Mouse (Mus musculus): Measurements from ENCODE around the gene Tra2a. TPM values are rescaled to one million over a fixed set of nuclear protein-coding genes. Genes with fewer than 3 reads are reported as not detected.
A peak's percentile ranks its signal among the peaks of the same experiment; 100 is the strongest.

Gene Tra2a
- polyA plus RNA-seq, 1 experiment from 2014 or later: 128 TPM

- under 1% methylated on average over 66 of the region's 68 CpGs for WGBS
- H3K9ac ChIP-seq: peak within 1 kb of the TSS; percentile 80
- H3K27me3 ChIP-seq (replicated peaks): no peaks in the 10 kb centered on the region
- peaks cover 47% of the 10 kb centered on the region for H3K4me1 ChIP-seq
- peak within 1 kb of the TSS; percentile 93 for H3K27ac ChIP-seq
- H3K4me3 ChIP-seq: peak within 1 kb of the TSS; percentile 79
- peak; percentile 76 for ATAC-seq (replicated peaks)
- H3K4me2 ChIP-seq: peak within 1 kb of the TSS; percentile 90
- no peaks in the 10 kb centered on the region for H3K9me3 ChIP-seq
- H3K36me3 ChIP-seq (replicated peaks): no peaks in the 10 kb centered on the region
These were observed 48.7 kb downstream of the Tra2a start, which contains the start of gene Igf2bp3 for GRCm38 (mm10) chr6:49214928-49215747. Gene Igf2bp3 (minus strand): TSS chr6:49214957.

DNA sequence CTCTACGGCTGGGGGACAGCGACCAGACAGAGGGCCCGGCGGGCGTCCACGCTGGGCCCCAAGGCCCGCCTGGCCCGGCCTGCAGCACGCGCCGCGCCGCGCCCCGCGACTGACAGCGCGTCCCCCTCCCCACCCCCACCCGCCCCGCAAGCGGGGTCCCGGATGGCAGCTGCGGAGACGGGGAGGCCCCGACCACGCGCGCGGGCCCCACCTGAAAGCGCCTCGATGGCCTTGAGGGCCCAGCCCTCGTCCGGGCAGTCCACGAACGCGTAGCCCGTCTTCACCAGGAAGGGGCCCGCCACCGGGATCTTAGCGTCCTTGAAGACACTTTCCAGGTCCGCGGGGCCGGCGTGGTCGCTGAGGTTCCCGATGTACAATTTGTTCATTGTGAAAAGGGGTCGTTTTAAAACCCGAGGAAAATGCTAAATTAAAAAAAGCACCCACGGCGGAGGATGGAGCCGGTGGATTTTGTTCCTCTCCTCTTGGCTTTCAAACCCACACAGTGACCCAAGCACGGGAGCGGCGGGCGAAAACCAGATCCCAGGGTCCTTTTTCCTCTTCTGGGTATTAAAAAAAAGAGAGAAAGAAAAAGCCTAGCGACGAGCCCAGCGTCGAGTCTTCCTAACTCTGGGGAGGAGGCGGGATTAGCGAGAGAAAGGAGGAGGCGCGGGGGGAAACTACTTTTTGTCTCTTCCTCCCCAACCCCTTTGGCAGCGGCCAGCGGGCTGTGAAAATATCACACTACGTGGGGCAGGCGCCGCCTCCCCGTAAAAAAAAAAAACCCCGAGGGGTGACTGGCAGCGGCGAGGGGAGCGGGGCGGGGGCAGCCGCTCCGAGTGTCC, 49.5 kb downstream of the Tra2a start:
- ATAC-seq (replicated peaks): peak; percentile 21; the same call in 1 of the 2 replicates
- WGBS: under 1% methylated on average over 76 of the region's 76 CpGs
- Histone ChIP-seq H3K4me1 (peaks cover 50% of the 10 kb centered on the region), H3K27ac (peak overlapping the region; percentile 93), H3K4me2 (peak overlapping the region; percentile 90), H3K27me3 (replicated peaks) (no peaks in the 10 kb centered on the region), H3K4me3 (peak overlapping the region; percentile 79), H3K9me3 (no peaks in the 10 kb centered on the region), H3K36me3 (replicated peaks) (no peaks in the 10 kb centered on the region), H3K9ac (peak overlapping the region; percentile 80)

DNA sequence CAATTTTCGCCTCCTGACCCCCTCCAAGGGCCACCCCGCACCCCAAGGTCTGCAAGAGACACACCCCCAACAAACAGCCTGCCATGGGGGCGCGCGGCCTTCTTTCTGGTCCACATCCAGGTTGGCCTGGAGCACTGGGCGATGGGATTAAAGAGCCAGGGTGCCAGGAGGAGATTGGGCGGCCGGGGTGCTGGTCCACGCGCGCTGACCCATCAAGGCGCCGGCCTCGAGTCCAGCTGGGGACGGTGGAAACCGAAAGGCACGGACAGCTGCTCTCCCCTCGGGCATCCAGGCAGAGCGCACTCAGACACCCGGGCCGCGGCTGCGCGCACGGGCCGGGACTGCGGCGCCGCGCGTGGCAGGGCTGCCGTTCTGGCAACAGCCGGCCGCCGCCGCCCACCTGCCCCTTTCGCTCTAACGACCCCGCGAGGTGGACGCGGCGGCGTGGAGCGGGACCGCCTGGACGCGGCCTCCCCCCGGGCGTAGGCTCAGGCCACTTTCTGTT, 50.2 kb downstream of the Tra2a start:
- H3K4me2 ChIP-seq: peak overlapping the region; percentile 90
- peaks cover 54% of the 10 kb centered on the region for H3K4me1 ChIP-seq
- peak overlapping the region; percentile 79 for H3K4me3 ChIP-seq
- peak; percentile 21; the same call in 1 of the 2 replicates for ATAC-seq (replicated peaks)
- under 1% methylated on average over 46 of the region's 50 CpGs for WGBS
- H3K9me3 ChIP-seq: no peaks in the 10 kb centered on the region
- H3K27ac ChIP-seq: peak overlapping the region; percentile 93
- H3K9ac ChIP-seq: peak overlapping the region; percentile 80
- H3K36me3 ChIP-seq (replicated peaks): no peaks in the 10 kb centered on the region
- no peaks in the 10 kb centered on the region for H3K27me3 ChIP-seq (replicated peaks)

DNA sequence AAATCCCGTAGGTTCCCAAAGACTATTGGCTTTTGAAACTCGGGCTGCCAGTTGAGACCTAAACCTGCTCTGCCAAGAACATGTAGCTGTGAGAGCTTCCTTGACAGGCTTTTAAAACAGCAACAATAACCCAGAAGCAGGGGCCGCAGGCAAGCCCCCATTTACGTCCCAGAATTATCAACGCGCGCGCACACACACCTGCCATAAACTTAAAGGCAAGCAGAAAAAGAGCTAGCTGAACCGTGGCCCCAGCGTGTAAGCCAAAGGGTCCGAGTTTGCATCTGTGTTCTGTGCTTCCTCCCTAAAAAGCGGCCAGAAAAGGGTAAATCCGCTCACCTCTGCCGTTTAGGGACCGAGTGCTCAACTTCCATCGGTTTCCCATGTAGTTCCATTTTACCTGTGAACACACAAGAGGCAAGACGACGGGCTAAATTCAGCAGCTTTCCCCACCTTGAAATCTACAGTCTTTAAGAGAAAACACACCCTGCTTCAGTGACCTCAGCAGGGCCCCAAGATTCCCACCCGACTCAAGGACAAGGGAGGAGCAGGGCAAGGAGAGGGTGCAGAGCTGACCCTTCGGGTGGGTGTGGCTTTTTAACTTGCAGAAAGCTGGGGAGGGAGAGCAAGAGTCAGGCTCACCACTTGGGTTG, 50.8 kb downstream of the Tra2a start:
- no peaks in the 10 kb centered on the region for H3K27me3 ChIP-seq (replicated peaks)
- 2% methylated on average over 20 of the region's 20 CpGs for WGBS
- no peaks in the 10 kb centered on the region for H3K36me3 ChIP-seq (replicated peaks)
- H3K9ac ChIP-seq: peak overlapping the region; percentile 80
- peak overlapping the region; percentile 79 for H3K4me3 ChIP-seq
- peak overlapping the region; percentile 93; the same call in 1 of the 2 replicates for H3K27ac ChIP-seq
- no peak for ATAC-seq (replicated peaks)
- no peaks in the 10 kb centered on the region for H3K9me3 ChIP-seq
- peak overlapping the region; percentile 90 for H3K4me2 ChIP-seq
- peaks cover 49% of the 10 kb centered on the region for H3K4me1 ChIP-seq

DNA sequence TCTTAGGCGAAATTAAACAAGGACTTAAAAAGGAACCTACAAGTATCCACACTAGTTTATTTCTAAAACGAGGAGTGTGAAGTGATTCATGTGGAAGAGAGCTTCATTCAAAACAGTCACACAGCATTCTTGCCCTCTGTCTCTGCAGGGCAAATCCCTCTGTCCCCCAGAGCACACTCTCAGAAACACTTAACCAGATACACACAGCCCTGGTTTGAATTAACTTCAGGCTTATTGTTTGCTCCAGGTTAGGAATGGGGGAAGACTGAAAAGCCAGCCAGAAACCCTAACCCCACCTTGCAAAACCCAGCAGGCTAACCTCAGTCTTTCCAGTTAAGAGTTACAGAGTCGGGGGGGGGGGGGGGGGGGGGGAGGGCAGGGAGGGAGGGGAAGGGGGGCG, 51.7 kb downstream of the Tra2a start:
- peak overlapping the region; percentile 79; the same call in 1 of the 2 replicates for H3K4me3 ChIP-seq
- H3K27me3 ChIP-seq (replicated peaks): no peaks in the 10 kb centered on the region
- 20% methylated on average over 2 of the region's 4 CpGs for WGBS
- peak overlapping the region; percentile 90 for H3K4me2 ChIP-seq
- no peaks in the 10 kb centered on the region for H3K36me3 ChIP-seq (replicated peaks)
- no peak overlapping the region for H3K9ac ChIP-seq
- no peak for ATAC-seq (replicated peaks)
- no peak overlapping the region for H3K27ac ChIP-seq
- peaks cover 44% of the 10 kb centered on the region for H3K4me1 ChIP-seq
- no peaks in the 10 kb centered on the region for H3K9me3 ChIP-seq

DNA sequence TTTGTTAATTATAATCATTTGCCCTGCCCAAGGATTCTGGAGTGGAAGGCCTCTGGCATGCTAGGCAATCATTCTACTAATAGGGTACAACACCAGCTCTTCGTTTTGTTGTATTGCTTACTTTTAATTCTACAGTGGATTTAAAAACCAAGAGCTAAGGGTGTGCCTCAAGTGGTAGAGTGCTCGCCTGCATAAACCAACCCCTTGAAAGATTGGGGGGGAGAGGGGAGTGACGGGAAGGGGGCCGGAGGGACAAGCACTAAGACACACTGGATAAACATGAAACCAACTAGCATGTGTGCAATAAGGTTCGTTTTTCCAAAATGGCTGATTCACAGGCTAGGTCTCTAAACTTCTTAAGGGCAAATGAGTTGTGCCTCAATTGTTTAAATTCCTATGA, 52.2 kb downstream of the Tra2a start:
- 0 out of 2 replicates have a peak overlapping the region, but pooled peaks have one; percentile 1 for H3K4me2 ChIP-seq
- H3K4me1 ChIP-seq: peaks cover 44% of the 10 kb centered on the region
- no peak overlapping the region for H3K27ac ChIP-seq
- no peak for ATAC-seq (replicated peaks)
- no peaks in the 10 kb centered on the region for H3K9me3 ChIP-seq
- H3K4me3 ChIP-seq: no peak overlapping the region
- H3K27me3 ChIP-seq (replicated peaks): no peaks in the 10 kb centered on the region
- no peak overlapping the region for H3K9ac ChIP-seq
- WGBS: 18% methylated on average over 5 of the region's 5 CpGs
- no peaks in the 10 kb centered on the region for H3K36me3 ChIP-seq (replicated peaks)

- H3K27ac ChIP-seq: no peak overlapping the region
- H3K36me3 ChIP-seq (replicated peaks): no peaks in the 10 kb centered on the region
- 13% methylated on average over 14 of the region's 14 CpGs for WGBS
- H3K4me3 ChIP-seq: peak overlapping the region; percentile 13; the same call in 1 of the 2 replicates
- H3K4me2 ChIP-seq: peak overlapping the region; percentile 36
- 0 out of 2 replicates have a peak overlapping the region, but pooled peaks have one; percentile 14 for H3K9ac ChIP-seq
- peaks cover 38% of the 10 kb centered on the region for H3K4me1 ChIP-seq
- ATAC-seq (replicated peaks): no peak
- H3K27me3 ChIP-seq (replicated peaks): no peaks in the 10 kb centered on the region
- H3K9me3 ChIP-seq: no peaks in the 10 kb centered on the region
These were observed 53.7 kb downstream of the Tra2a start for GRCm38 (mm10) chr6:49209881-49210854.

GRCm38 (mm10) chr6:49208935-49209334, 54.9 kb downstream of the Tra2a start:
- Histone ChIP-seq H3K9ac (no peak overlapping the region), H3K27me3 (replicated peaks) (no peaks in the 10 kb centered on the region), H3K36me3 (replicated peaks) (no peaks in the 10 kb centered on the region), H3K4me1 (peaks cover 38% of the 10 kb centered on the region), H3K4me2 (no peak overlapping the region), H3K4me3 (no peak overlapping the region), H3K9me3 (no peaks in the 10 kb centered on the region), H3K27ac (no peak overlapping the region)
- 82% methylated on average over 5 of the region's 5 CpGs for WGBS
- ATAC-seq (replicated peaks): 0 out of 2 replicates have a peak, but pooled peaks have one; percentile 55

GRCm38 (mm10) chr6:49208297-49208930, 55.4 kb downstream of the Tra2a start:
- no peak overlapping the region for H3K4me3 ChIP-seq
- no peak overlapping the region for H3K4me2 ChIP-seq
- H3K4me1 ChIP-seq: peaks cover 37% of the 10 kb centered on the region
- no peak overlapping the region for H3K9ac ChIP-seq
- WGBS: 75% methylated on average over 8 of the region's 8 CpGs
- H3K36me3 ChIP-seq (replicated peaks): no peaks in the 10 kb centered on the region
- no peak for ATAC-seq (replicated peaks)
- no peak overlapping the region for H3K27ac ChIP-seq
- no peaks in the 10 kb centered on the region for H3K27me3 ChIP-seq (replicated peaks)
- no peaks in the 10 kb centered on the region for H3K9me3 ChIP-seq

GRCm38 (mm10) chr6:49206416-49206815, 57.4 kb downstream of the Tra2a start:
- ATAC-seq (replicated peaks): no peak
- Histone ChIP-seq H3K4me3 (no peak overlapping the region), H3K36me3 (replicated peaks) (no peaks in the 10 kb centered on the region), H3K9ac (no peak overlapping the region), H3K9me3 (no peaks in the 10 kb centered on the region), H3K4me2 (no peak overlapping the region), H3K4me1 (peaks cover 24% of the 10 kb centered on the region), H3K27me3 (replicated peaks) (no peaks in the 10 kb centered on the region), H3K27ac (no peak overlapping the region)
- 79% methylated on average over 1 of the region's 1 CpGs for WGBS

Measured in midbrain, embryonic 15.5 days (tissue).